Mouse (Mus musculus) C2C12 (cell line): Measurements from ENCODE around the gene Frrs1. TPM values are rescaled to one million over a fixed set of nuclear protein-coding genes. Genes with fewer than 3 reads are reported as not detected.
"Not testable (repeated sequence)": the region's sequence is repeated elsewhere in the genome, so short reads cannot be mapped to it uniquely, and the experiment has no call there.

Experiments used
- H3K27me3 ChIP-seq: one replicate; pipeline ENCODE4 v1.6.1; 2011; ENCODE audit not compliant: control insufficient read depth, insufficient read depth, insufficient read length
- H3K36me3 ChIP-seq: one replicate; pipeline ENCODE4 v1.6.1; 2011; ENCODE audit not compliant: control insufficient read depth, insufficient read depth
- H3K4me3 ChIP-seq: one replicate; pipeline ENCODE4 v1.5.1; 2011; ENCODE audit warnings: mild to moderate bottlenecking, control low read depth; ENCODE audit not compliant: poor library complexity, insufficient read depth, severe bottlenecking
- H3K79me2 ChIP-seq: one replicate; pipeline ENCODE4 v1.6.1; 2011; ENCODE audit not compliant: control insufficient read depth, insufficient read depth
- H3K79me3 ChIP-seq: one replicate; pipeline ENCODE4 v1.6.1; 2011; ENCODE audit warnings: low read depth, control low read depth
- H3ac ChIP-seq: one replicate; pipeline ENCODE3; 2011; ENCODE audit warnings: low read depth; ENCODE audit not compliant: control insufficient read depth, insufficient read length
- CEBPB ChIP-seq: IDR thresholded peaks from one replicate; pipeline ENCODE4 v1.6.1; 2011; ENCODE audit warnings: low read depth, mild to moderate bottlenecking, control low read depth, moderate library complexity
- CTCF ChIP-seq: IDR thresholded peaks from one replicate; pipeline ENCODE4 v1.5.1; 2011; ENCODE audit not compliant: control insufficient read depth, insufficient read depth, insufficient read length
- FOSL1 ChIP-seq: IDR thresholded peaks from one replicate; pipeline ENCODE4 v1.8.0; 2011; ENCODE audit warnings: mild to moderate bottlenecking, low read length; ENCODE audit not compliant: poor library complexity, insufficient read depth, severe bottlenecking
- MAX ChIP-seq: IDR thresholded peaks from one replicate; pipeline ENCODE4 v1.6.1; 2011; ENCODE audit warnings: mild to moderate bottlenecking, control low read depth
- MYOD1 ChIP-seq: IDR thresholded peaks from one replicate; pipeline ENCODE4 v1.6.1; 2011; ENCODE audit warnings: low read depth; ENCODE audit not compliant: control insufficient read depth, insufficient read length
- MYOG ChIP-seq: IDR thresholded peaks from one replicate; pipeline ENCODE4 v1.6.1; 2011; ENCODE audit not compliant: control insufficient read depth, insufficient read length; ENCODE audit errors: extremely low read depth
- USF1 ChIP-seq: IDR thresholded peaks from one replicate; pipeline ENCODE4 v1.6.1; 2011; ENCODE audit warnings: low read depth, mild to moderate bottlenecking, control low read depth, moderate library complexity
- long read RNA-seq, 2 experiments: library from polyadenylated mRNA; unstranded; transcript quantifications; one replicate each; pipeline ENCODE4 v2.0.0; 2019 to 2020
- polyA plus RNA-seq: library from polyadenylated mRNA; unstranded; fragments of >200 nt; fragmentation: generic; extraction: Trizol; gene quantifications from one replicate; pipeline ENCODE4 v1.2.1, GENCODE M21; 2012; ENCODE audit warnings: missing spikeins

The Frrs1 gene
- polyA plus RNA-seq, result 13.1 TPM
- long read RNA-seq, experiment 1, full-length matches to known transcripts, result 1 of 23 reads
- long read RNA-seq, experiment 1, partial matches to known transcripts, result 7 of 23 reads
- long read RNA-seq, experiment 1, other reads (novel, unspliced or antisense), result 15 of 23 reads
- long read RNA-seq, experiment 2, full-length matches to known transcripts, result 1 of 182 reads
- long read RNA-seq, experiment 2, partial matches to known transcripts, result 26 of 182 reads
- long read RNA-seq, experiment 2, other reads (novel, unspliced or antisense), result 155 of 182 reads

- no peak within 1 kb of the TSS for H3K4me3 ChIP-seq
- no peak for TF ChIP-seq CEBPB
- TF ChIP-seq MYOG, result no peak
- no peak for TF ChIP-seq MYOD1
- no peak for TF ChIP-seq CTCF
- TF ChIP-seq USF1, result no peak
- no peak for TF ChIP-seq FOSL1
- TF ChIP-seq MAX, result no peak
- no peaks in the 10 kb centered on the region for H3K27me3 ChIP-seq
- H3K36me3 ChIP-seq, result no peaks in the 10 kb centered on the region
- H3K79me3 ChIP-seq, result peaks cover 13% of the 10 kb centered on the region
- no peak within 1 kb of the TSS for H3ac ChIP-seq
- peaks cover 22% of the 10 kb centered on the region for H3K79me2 ChIP-seq
Measured at GRCm38 (mm10) chr3:116858941-116859685, at the start of gene Frrs1. Gene Frrs1, plus strand, starts transcription at chr3:116859464.

DNA sequence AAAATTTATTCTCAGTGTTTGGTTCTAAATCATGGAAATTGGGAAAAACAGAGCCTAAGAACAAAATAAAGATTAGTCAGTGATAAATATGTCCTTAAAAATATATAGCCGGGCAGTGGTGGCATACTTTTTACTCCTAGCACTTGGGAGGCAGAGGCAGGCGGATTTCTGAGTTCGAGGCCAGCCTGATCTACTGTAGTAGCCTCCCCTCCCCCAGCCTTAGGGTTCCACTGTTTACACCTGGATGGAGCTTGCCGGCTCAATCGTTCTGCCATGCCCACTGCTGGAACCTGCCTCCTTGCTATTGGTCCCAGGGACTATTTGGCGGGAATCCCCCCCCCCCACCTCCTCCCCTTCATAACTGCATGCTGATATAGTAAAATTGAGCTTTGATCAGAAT lies 48.9 kb upstream of the Frrs1 start:
- H3K27me3 ChIP-seq, H3K79me3 ChIP-seq, H3K36me3 ChIP-seq, H3K4me3 ChIP-seq, H3K79me2 ChIP-seq, H3ac ChIP-seq: not testable (repeated sequence)

- no peaks in the 10 kb centered on the region for H3K79me2 ChIP-seq
- H3K36me3 ChIP-seq, result no peaks in the 10 kb centered on the region
- no peak overlapping the region for H3K4me3 ChIP-seq
- H3K79me3 ChIP-seq, result no peaks in the 10 kb centered on the region
- TF ChIP-seq MYOD1 (no peak), CTCF (no peak), FOSL1 (no peak), MYOG (no peak), MAX (no peak), USF1 (no peak), CEBPB (no peak)
- no peaks in the 10 kb centered on the region for H3K27me3 ChIP-seq
- no peak overlapping the region for H3ac ChIP-seq
Measured at GRCm38 (mm10) chr3:116812946-116813345, 46.3 kb upstream of the Frrs1 start.

- no peaks in the 10 kb centered on the region for H3K27me3 ChIP-seq
- TF ChIP-seq FOSL1 (no peak), MYOD1 (no peak), CEBPB (no peak), MYOG (no peak), CTCF (no peak), MAX (no peak), USF1 (no peak)
Measured at GRCm38 (mm10) chr3:116815305-116815797, 43.9 kb upstream of the Frrs1 start.

DNA sequence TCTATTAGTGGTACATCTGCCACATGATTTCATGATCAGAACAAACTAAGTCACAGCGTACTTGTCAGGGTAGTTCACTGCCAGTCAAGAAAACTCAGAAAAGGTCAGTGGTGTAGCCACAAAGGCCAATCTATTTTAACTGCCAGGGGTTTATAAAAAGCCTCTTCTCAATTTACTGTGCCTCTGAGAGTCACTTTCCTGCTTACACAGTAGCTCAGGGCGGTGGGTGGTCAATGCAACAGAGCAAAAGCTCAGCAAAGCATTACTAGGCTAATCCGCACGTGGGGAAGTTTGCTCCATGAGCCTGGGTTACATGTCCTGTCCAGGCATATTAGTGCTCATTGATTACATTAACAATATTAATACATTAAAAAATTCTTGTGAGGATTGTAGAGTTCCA lies 43.3 kb upstream of the Frrs1 start:
- H3K79me2 ChIP-seq, result no peaks in the 10 kb centered on the region
- no peaks in the 10 kb centered on the region for H3K36me3 ChIP-seq
- H3ac ChIP-seq, result no peak overlapping the region
- H3K4me3 ChIP-seq, result no peak overlapping the region
- no peaks in the 10 kb centered on the region for H3K27me3 ChIP-seq
- H3K79me3 ChIP-seq, result no peaks in the 10 kb centered on the region
- TF ChIP-seq FOSL1, result no peak
- no peak for TF ChIP-seq MYOG
- TF ChIP-seq MYOD1, result no peak
- TF ChIP-seq USF1, result no peak
- TF ChIP-seq CEBPB, result no peak

More at GRCm38 (mm10) chr3:116815305-116815797, 43.9 kb upstream of the Frrs1 start:
- Histone ChIP-seq H3K36me3 (no peaks in the 10 kb centered on the region), H3K79me3 (no peaks in the 10 kb centered on the region), H3K79me2 (no peaks in the 10 kb centered on the region), H3ac (no peak overlapping the region), H3K4me3 (no peak overlapping the region)

DNA sequence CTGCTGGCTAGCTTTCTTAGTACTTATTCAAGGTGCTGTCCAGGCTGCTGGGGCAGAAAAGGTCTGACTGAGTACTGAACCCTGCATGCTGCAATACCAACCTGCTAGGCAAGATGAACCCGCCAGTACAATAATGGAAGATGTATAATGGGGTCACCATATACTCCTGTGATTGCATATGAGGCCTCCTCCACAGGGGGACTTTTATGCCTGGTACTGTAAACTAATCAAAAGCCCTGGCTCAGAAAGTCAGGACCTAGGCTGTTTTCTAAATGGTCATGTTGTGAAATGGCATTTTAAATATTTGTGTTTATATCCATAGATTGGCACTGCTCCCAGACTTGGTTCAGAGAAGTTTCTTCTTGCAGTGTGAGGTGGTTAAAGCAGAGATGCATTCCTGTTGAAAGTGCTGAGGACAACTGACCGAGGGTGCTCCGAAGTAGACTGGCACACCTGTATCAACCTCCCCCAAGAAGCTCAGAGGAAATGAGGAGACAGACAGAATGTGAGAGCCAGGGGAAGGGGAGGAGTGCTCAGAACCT lies 42.5 kb upstream of the Frrs1 start:
- TF ChIP-seq CTCF (no peak), MYOD1 (no peak), MAX (no peak), FOSL1 (no peak), CEBPB (no peak), MYOG (no peak), USF1 (no peak)
- no peaks in the 10 kb centered on the region for H3K36me3 ChIP-seq
- H3K4me3 ChIP-seq, result no peak overlapping the region
- no peaks in the 10 kb centered on the region for H3K79me3 ChIP-seq
- no peaks in the 10 kb centered on the region for H3K27me3 ChIP-seq
- H3ac ChIP-seq, result no peak overlapping the region
- no peaks in the 10 kb centered on the region for H3K79me2 ChIP-seq
